Mouse (Mus musculus) spleen, adult 2 months (tissue): Measurements from ENCODE around the gene Epn3. TPM values are rescaled to one million over a fixed set of nuclear protein-coding genes. Genes with fewer than 3 reads are reported as not detected.

ENCODE experiments used
- DNase-seq, 2 experiments: peaks; one replicate each; pipeline versions ENCODE4 v3.0.0 to v3.0.0-alpha.2; 2012 to 2021; ENCODE audit warnings: low spot score in 2 of 2, low read depth in 1 of 2
- H3K27ac ChIP-seq: fragments of 200-500 bp; 2 replicates; pipeline ENCODE4 v1.5.1; 2012; ENCODE audit warnings: low read length, inconsistent platforms; ENCODE audit not compliant: insufficient read depth
- H3K27me3 ChIP-seq: fragments of 200-500 bp; 2 replicates; pipeline ENCODE4 v1.6.1; 2012; ENCODE audit warnings: mild to moderate bottlenecking, moderate library complexity, low read length, inconsistent platforms; ENCODE audit not compliant: control insufficient read depth, insufficient read depth
- H3K36me3 ChIP-seq: fragments of 200-500 bp; 2 replicates; pipeline ENCODE4 v1.6.1; 2012; ENCODE audit warnings: mild to moderate bottlenecking, low read length, inconsistent platforms; ENCODE audit not compliant: control insufficient read depth, insufficient read depth
- H3K4me1 ChIP-seq: fragments of 200-500 bp; 2 replicates; pipeline ENCODE4 v1.6.1; 2011; ENCODE audit warnings: inconsistent platforms; ENCODE audit not compliant: control insufficient read depth, insufficient read depth, insufficient read length
- H3K4me3 ChIP-seq: fragments of 200-500 bp; 2 replicates; pipeline ENCODE4 v1.5.1; 2011; ENCODE audit warnings: mild to moderate bottlenecking, inconsistent platforms; ENCODE audit not compliant: insufficient read depth, insufficient read length; ENCODE audit errors: extremely low read depth
- CTCF ChIP-seq: fragments of 200-500 bp; IDR thresholded peaks from 2 replicates; pipeline ENCODE4 v1.5.1; 2011; ENCODE audit warnings: mild to moderate bottlenecking, inconsistent platforms; ENCODE audit not compliant: insufficient read depth, insufficient read length, insufficient replicate concordance; ENCODE audit errors: extremely low read depth
- POLR2A ChIP-seq: fragments of 200-500 bp; IDR thresholded peaks from 2 replicates; pipeline ENCODE4 v1.6.1; 2011; ENCODE audit warnings: low read depth, low read length, inconsistent platforms
- WGBS: fragments of 180-500 bp; shearing (Covaris S2); methylation state at CpG from one replicate; pipeline ENCODE4 v1.1.7; 2018; 5-methylcytosine and 5-hydroxymethylcytosine counted together
- polyA plus RNA-seq: library from polyadenylated mRNA; depleted of rRNA; stranded (reverse); fragments of >200 nt; gene quantifications from 2 replicates; pipeline ENCODE4 v1.2.3, GENCODE M21; 2012

Epn3 gene
- polyA plus RNA-seq, 1 experiment: 0.23 TPM

DNA sequence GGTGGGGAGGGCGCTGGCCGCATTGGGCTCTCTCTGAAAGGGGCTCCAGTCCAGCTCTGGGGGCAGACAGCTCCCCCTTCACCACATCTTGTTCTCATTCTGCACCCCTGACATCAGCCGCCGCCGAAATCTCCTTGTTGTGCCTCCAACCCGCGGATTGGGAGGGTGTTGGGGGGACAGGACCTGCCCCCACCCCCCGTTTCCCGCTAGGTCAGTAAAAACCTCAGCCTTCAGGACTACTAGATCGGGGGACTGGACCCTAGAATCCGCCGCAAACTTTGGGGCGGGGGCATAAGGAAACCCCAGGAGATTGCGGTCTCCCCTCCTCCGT, 27.2 kb downstream of the Epn3 start:
- DNase-seq: no peak
- peaks cover 30% of the 10 kb centered on the region for H3K27me3 ChIP-seq
- WGBS: 2% methylated on average over 15 of the region's 15 CpGs
- peaks cover 14% of the 10 kb centered on the region for H3K4me1 ChIP-seq
- no peaks in the 10 kb centered on the region for H3K36me3 ChIP-seq
- no peak overlapping the region for H3K27ac ChIP-seq
- H3K4me3 ChIP-seq: peak overlapping the region; percentile 27; the same call in 1 of the 2 replicates
- TF ChIP-seq CTCF (no peak), POLR2A (no peak)

DNA sequence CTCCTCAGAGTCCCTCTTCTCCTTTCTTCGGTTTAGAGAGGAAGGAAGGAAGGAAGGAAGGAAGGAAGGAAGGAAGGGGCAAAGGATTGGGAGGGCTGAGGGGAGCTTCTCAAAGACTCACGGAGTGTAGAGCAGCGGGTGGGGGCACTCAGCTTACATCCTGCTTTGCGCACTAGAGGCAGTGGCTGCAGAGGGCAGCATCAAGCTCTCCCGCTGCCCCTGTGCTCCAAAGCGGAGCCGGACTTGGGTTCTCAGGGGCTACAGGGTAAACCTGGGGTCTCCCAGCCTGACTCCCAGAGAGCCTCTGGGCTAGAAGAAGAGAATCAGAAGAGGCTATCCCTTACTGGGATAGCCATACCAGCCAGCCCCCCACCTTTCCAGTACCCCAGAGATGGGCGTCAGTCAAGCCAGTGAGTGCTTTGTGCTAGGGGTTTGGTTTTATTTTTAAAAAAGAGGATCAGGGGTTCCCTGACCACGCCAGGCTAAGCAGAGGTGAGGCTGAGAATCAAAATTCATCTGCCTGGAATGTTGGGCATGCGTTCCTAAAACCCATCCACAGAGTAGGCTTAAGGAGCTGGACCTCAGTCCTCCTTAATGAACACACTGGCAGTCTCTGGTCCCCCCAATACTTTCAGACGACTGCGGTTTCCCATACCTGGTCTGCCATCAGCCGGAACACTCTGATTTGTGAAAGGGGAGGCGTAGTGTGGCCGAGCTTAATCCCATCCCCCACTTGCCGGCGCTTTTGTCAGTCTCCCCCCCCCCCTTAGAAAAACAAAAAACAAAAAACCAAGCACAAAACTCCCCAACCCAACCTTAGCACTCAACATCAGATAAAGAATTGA, 27.8 kb downstream of the Epn3 start:
- WGBS: 6% methylated on average over 17 of the region's 17 CpGs
- H3K27me3 ChIP-seq: peaks cover 30% of the 10 kb centered on the region
- no peak overlapping the region for H3K27ac ChIP-seq
- no peak overlapping the region for H3K4me3 ChIP-seq
- TF ChIP-seq CTCF (no peak), POLR2A (no peak)
- H3K4me1 ChIP-seq: peaks cover 14% of the 10 kb centered on the region
- no peak for DNase-seq
- H3K36me3 ChIP-seq: no peaks in the 10 kb centered on the region

DNA sequence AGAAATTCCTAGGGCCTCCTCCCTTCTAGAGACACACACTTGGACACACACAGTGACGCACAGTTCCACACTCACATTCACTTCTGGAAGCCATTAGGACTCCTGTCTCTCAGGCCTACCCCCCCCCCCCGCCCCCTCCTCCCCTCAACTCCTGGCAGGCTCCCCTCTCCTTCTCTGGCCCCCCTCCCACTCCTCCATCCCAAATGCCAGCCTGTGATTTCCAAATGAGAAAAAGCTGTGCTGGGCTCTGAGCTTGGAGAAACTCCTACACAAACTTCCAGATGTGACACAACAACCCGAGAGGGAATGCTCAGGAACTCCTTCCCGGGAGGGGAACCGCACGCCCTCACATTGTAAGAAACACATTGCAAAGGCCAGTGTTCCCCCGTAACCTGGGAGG, 29.4 kb downstream of the Epn3 start:
- no peaks in the 10 kb centered on the region for H3K36me3 ChIP-seq
- peaks cover 14% of the 10 kb centered on the region for H3K4me1 ChIP-seq
- 83% methylated on average over 7 of the region's 7 CpGs for WGBS
- H3K27ac ChIP-seq: no peak overlapping the region
- DNase-seq: no peak
- no peak overlapping the region for H3K4me3 ChIP-seq
- no peak for TF ChIP-seq POLR2A
- no peak for TF ChIP-seq CTCF
- H3K27me3 ChIP-seq: peaks cover 28% of the 10 kb centered on the region

DNA sequence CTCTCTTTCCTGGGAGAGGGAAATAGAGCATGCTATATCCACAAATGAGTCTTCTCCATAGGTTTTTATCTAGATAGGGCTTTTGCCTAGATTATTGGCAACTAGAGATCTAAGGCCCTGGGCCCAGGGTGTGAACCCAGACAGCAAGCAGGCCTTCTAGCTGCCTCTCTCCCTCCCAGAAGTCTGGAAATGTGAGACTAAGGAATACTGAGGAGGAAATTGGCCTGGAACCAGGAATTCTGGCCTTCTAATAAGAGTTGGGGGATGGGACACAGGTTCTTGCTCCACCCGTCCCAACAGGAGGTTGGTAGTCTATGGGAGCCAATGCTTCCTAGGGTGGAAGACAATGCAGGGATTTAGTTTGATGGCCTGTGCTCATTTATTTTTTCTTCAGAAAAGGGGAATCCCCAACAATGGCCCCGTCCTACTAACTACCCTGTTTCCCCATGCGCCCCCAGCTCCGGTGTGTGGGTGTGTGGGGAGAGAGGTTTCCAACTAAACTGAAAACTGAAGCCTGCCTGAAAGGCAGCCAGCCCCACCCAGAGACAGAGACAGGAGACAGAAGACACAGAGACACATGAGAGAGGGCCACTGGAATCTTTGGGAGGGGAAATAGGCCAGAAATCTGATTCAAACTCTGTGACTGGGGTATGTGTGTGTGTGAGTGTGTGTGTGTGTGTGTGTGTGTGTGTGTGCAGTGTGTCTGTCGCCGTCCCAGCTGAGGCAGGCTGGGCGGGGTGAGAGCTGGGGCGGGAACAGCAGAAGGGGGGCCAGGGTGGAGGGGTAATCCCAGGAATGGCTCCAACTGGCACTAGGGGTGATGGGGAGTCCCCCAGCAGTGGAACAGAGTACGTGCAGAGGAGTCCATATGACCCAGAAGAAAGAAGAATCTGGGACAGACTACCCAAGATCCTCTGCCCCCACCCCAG, 30.4 kb downstream of the Epn3 start:
- no peak overlapping the region for H3K4me3 ChIP-seq
- DNase-seq: no peak
- WGBS: 47% methylated on average over 9 of the region's 9 CpGs
- H3K27me3 ChIP-seq: peaks cover 26% of the 10 kb centered on the region
- H3K4me1 ChIP-seq: peaks cover 14% of the 10 kb centered on the region
- H3K27ac ChIP-seq: no peak overlapping the region
- no peak for TF ChIP-seq CTCF
- no peak for TF ChIP-seq POLR2A
- H3K36me3 ChIP-seq: no peaks in the 10 kb centered on the region

DNA sequence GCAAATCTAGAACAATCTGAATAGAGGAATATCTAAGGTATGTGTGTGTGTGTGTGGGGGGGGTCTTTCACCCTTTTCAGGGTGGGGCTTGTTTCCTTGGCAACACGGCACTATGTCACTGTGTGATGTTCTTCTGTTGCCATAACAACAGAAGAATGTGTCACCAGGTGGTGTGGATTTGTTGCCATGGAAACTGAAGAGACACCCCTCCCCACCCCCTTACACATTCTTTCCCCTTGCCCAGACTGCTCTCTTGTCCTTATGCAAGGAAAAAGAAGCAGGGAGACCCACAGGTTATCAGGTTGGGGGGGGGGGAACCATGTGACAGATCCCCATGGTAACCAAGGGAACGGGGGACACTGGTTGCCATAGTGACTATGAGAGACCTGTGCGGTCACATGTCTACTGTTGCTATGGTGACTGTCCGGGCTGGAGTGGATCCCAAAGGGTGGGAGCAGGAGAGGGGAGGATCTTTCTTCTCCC, 31.2 kb downstream of the Epn3 start:
- H3K36me3 ChIP-seq: no peaks in the 10 kb centered on the region
- peaks cover 11% of the 10 kb centered on the region for H3K4me1 ChIP-seq
- no peak for DNase-seq
- no peak for TF ChIP-seq CTCF
- H3K27ac ChIP-seq: no peak overlapping the region
- WGBS: 80% methylated on average over 4 of the region's 4 CpGs
- H3K4me3 ChIP-seq: no peak overlapping the region
- H3K27me3 ChIP-seq: peaks cover 18% of the 10 kb centered on the region

DNA sequence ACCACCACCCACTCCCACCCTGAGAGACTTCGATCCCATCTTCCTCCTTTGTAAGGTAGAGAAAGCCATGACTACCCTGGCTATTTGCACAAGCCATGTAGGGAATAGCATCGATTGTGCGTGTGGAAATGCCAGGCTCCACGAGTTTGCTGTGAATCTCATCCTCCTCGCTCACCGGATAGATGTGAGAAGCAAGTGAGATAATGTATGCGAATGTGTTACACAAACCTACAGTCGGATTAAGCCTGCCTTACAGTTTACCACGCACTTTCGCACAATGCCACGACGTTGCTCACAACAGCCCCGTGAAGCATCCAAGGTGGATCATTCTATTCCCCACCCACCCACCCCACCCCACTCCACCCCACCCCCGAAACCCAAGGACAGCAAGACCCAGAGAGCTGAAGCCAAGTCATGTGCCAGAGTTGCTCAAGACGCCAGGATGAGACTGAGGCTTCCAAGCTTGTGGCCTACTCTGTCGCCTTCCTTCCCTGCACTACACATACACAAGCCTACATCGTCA, 33.4 kb downstream of the Epn3 start:
- Histone ChIP-seq H3K4me3 (no peak overlapping the region), H3K36me3 (no peaks in the 10 kb centered on the region), H3K27ac (no peak overlapping the region), H3K4me1 (no peaks in the 10 kb centered on the region), H3K27me3 (no peaks in the 10 kb centered on the region)
- WGBS: 91% methylated on average over 17 of the region's 17 CpGs
- no peak for DNase-seq
- TF ChIP-seq POLR2A (no peak), CTCF (no peak)
